Mouse (Mus musculus) limb, embryonic 14.5 days (tissue): ENCODE data around the gene Cpne1. TPM values are rescaled to one million over a fixed set of nuclear protein-coding genes. Genes with fewer than 3 reads are reported as not detected.

Experiments
- ATAC-seq: fragments of 200-750 bp; cut with Nextera tagmentation; 2 replicates; pipeline ENCODE4 v1.8.0; 2017; ENCODE audit warnings: low read depth, moderate number of reproducible peaks, moderate TSS enrichment; ENCODE audit not compliant: low FRiP score
- DNase-seq: peaks from one replicate; pipeline ENCODE4 v3.0.0-alpha.2; 2015; ENCODE audit warnings: low spot score
- H3K27ac ChIP-seq: fragments of 300-500 bp; sonication (generic); replicated peaks from 2 replicates; pipeline ENCODE4 v1.5.1; 2014; ENCODE audit warnings: low read depth, mild to moderate bottlenecking, low read length, moderate library complexity, mixed read lengths
- H3K27me3 ChIP-seq: fragments of 300-500 bp; sonication (generic); 2 replicates; pipeline ENCODE4 v1.6.1; 2014; ENCODE audit warnings: low read length, mixed read lengths; ENCODE audit not compliant: control insufficient read depth, insufficient read depth
- H3K36me3 ChIP-seq: fragments of 300-500 bp; sonication (generic); 2 replicates; pipeline ENCODE4 v1.6.1; 2014; ENCODE audit warnings: mild to moderate bottlenecking, low read length, moderate library complexity, mixed read lengths; ENCODE audit not compliant: control insufficient read depth, insufficient read depth
- H3K4me1 ChIP-seq: fragments of 300-500 bp; sonication (generic); 2 replicates; pipeline ENCODE4 v1.6.1; 2014; ENCODE audit warnings: antibody characterized with exemption, low read length, mixed read lengths; ENCODE audit not compliant: control insufficient read depth, insufficient read depth
- H3K4me2 ChIP-seq: fragments of 300-500 bp; sonication (generic); replicated peaks from 2 replicates; pipeline ENCODE4 v1.6.1; 2014; ENCODE audit warnings: low read depth, mild to moderate bottlenecking, low read length, moderate library complexity; ENCODE audit not compliant: severe bottlenecking
- H3K4me3 ChIP-seq: fragments of 300-500 bp; sonication (generic); replicated peaks from 2 replicates; pipeline ENCODE4 v1.5.1; 2014; ENCODE audit warnings: low read length
- H3K9ac ChIP-seq: fragments of 300-500 bp; sonication (generic); 2 replicates; pipeline ENCODE4 v1.6.1; 2014; ENCODE audit warnings: mild to moderate bottlenecking, low read depth, low read length, moderate library complexity; ENCODE audit not compliant: severe bottlenecking
- H3K9me3 ChIP-seq: fragments of 300-500 bp; sonication (generic); 2 replicates; pipeline ENCODE4 v1.6.1; 2016; ENCODE audit warnings: low read length; ENCODE audit not compliant: control insufficient read depth
- POLR2A ChIP-seq: fragments of 200-500 bp; IDR thresholded peaks from 2 replicates; pipeline ENCODE4 v1.8.0; 2012; ENCODE audit warnings: inconsistent platforms, mild to moderate bottlenecking, moderate library complexity, borderline replicate concordance; ENCODE audit not compliant: insufficient read depth, insufficient read length; ENCODE audit errors: extremely low read depth
- WGBS: fragments of 180-500 bp; shearing (Covaris S2); extraction: QIAGEN DNeasy Blood & Tissue Kit; methylation state at CpG from one replicate; pipeline ENCODE4 v1.1.7; 2014; 5-methylcytosine and 5-hydroxymethylcytosine counted together
- polyA plus RNA-seq, 2 experiments: library from polyadenylated mRNA; depleted of rRNA in 1 of 2; stranded (reverse) in 1 of 2; unstranded in 1 of 2; fragments of >200 nt; fragmentation: Nextera tagmentation in 1 of 2; extraction: Ambion mirVana in 1 of 2; gene quantifications; 2 replicates each; pipeline versions ENCODE4 v1.2.1 to v1.2.3; 2012 to 2014

The Cpne1 gene
- polyA plus RNA-seq, 2 experiments = 37.8 to 90.7 TPM

DNA sequence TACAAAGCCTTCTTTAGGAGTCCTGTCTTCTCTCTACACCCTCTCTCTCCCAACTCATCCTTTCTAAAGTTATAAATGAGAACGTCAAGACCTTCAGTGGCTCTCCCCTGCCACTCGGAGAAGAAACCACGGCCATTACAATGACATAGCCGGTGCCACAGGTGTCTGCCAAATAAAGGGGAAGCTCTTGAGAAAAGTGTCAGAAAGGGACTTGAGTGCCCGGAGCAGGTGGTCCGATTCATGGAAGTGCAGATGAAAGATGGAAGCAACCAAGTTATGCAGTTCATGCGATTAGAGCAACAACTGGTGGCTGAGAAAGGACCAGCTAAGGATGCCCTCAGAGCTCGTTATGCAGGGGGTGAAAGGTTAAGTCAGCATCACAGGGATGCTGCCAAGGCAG is 68.9 kb downstream of the Cpne1 start:
- Histone ChIP-seq H3K4me1 (no peaks in the 10 kb centered on the region), H3K27ac (no peak overlapping the region), H3K36me3 (no peaks in the 10 kb centered on the region), H3K9me3 (no peaks in the 10 kb centered on the region), H3K27me3 (no peaks in the 10 kb centered on the region), H3K4me3 (no peak overlapping the region), H3K4me2 (no peak overlapping the region), H3K9ac (no peak overlapping the region)
- TF ChIP-seq POLR2A = no peak
- no peak for DNase-seq
- no peak for ATAC-seq
- WGBS = 83% methylated on average over 8 of the region's 8 CpGs

DNA sequence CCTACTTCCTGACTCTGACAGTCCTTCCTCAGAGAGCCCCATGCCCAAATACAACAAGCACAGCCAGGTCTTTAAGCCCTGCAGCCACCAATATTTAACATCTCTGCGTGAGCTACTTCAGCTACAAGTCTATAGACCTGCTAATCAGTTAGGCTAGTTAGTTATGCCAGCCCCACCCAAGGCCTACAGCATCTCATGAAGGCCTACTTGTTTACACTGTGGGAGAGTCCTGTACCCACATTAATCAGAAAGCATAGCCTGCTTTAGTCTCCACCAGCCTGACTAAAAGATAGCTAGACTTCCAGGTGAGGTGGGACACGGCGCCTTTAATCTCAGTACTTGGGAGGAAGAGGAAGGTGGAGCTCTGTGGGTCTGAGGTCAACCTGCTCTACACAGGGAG is 72.4 kb downstream of the Cpne1 start:
- H3K4me1 ChIP-seq = no peaks in the 10 kb centered on the region
- DNase-seq = no peak
- no peak for ATAC-seq
- H3K9me3 ChIP-seq = no peaks in the 10 kb centered on the region
- no peak overlapping the region for H3K4me2 ChIP-seq
- no peaks in the 10 kb centered on the region for H3K36me3 ChIP-seq
- no peak for TF ChIP-seq POLR2A
- no peaks in the 10 kb centered on the region for H3K27me3 ChIP-seq
- H3K27ac ChIP-seq = no peak overlapping the region
- H3K9ac ChIP-seq = no peak overlapping the region
- 89% methylated on average over 3 of the region's 3 CpGs for WGBS
- H3K4me3 ChIP-seq = no peak overlapping the region

DNA sequence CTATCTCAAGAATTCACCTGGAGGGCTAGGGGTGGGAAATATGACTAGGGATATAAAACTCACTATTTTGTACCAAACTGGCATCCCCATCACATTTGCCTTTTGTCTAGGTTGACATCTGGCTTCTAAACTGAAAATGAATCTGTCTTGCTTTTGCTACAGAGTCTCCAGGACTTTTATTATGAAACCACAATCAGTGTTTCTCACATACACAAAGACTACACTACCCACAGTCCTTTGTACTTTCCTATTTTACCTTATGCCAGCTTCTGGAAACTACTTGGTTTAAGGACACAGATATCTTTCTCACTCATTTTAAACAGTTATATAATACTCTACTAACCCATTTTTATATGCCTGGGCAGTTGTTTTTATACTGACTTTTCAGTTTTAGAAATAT is 86.3 kb downstream of the Cpne1 start:
- no peak overlapping the region for H3K4me3 ChIP-seq
- TF ChIP-seq POLR2A = no peak

More for the DNA sequence above, 86.3 kb downstream of the Cpne1 start:
- H3K27me3 ChIP-seq = no peaks in the 10 kb centered on the region
- no peaks in the 10 kb centered on the region for H3K9me3 ChIP-seq
- H3K4me1 ChIP-seq = no peaks in the 10 kb centered on the region
- H3K4me2 ChIP-seq = no peak overlapping the region
- H3K9ac ChIP-seq = no peak overlapping the region
- H3K27ac ChIP-seq = no peak overlapping the region
- no peak for DNase-seq
- no peaks in the 10 kb centered on the region for H3K36me3 ChIP-seq
- ATAC-seq = no peak

Other genes with a start within 250 kb of the Cpne1 start
- gene Uqcc1, start 181.7 kb downstream of the Cpne1 start, polyA plus RNA-seq (2012; rRNA removed) = 32.6 and 42.1 TPM in 2 replicates
- 57.2 and 58.5 TPM in 2 replicates for gene Uqcc1, start 181.7 kb downstream of the Cpne1 start, polyA plus RNA-seq (2014; fragmentation: Nextera tagmentation; extraction: Ambion mirVana)
- 0.13 TPM in 1 of 2 replicates, not detected in the other for gene Gm15557, start 171.2 kb downstream of the Cpne1 start, polyA plus RNA-seq (2012; rRNA removed)
- gene Gm15557, start 171.2 kb downstream of the Cpne1 start, polyA plus RNA-seq (2014; fragmentation: Nextera tagmentation; extraction: Ambion mirVana) = 0.17 and 0.18 TPM in 2 replicates
- 40.9 and 58.7 TPM in 2 replicates for gene Gdf5, start 166.6 kb downstream of the Cpne1 start, polyA plus RNA-seq (2012; rRNA removed)
- gene Gdf5, start 166.6 kb downstream of the Cpne1 start, polyA plus RNA-seq (2014; fragmentation: Nextera tagmentation; extraction: Ambion mirVana) = 64.8 and 87.0 TPM in 2 replicates
- 24.5 and 31.3 TPM in 2 replicates for gene Cep250, start 155.5 kb downstream of the Cpne1 start, polyA plus RNA-seq (2012; rRNA removed)
- 19.4 and 20.1 TPM in 2 replicates for gene Cep250, start 155.5 kb downstream of the Cpne1 start, polyA plus RNA-seq (2014; fragmentation: Nextera tagmentation; extraction: Ambion mirVana)
- gene 6430550D23Rik, start 104.0 kb downstream of the Cpne1 start, polyA plus RNA-seq (2012; rRNA removed) = 3.7 and 4.6 TPM in 2 replicates
- 1.9 and 2.6 TPM in 2 replicates for gene 6430550D23Rik, start 104.0 kb downstream of the Cpne1 start, polyA plus RNA-seq (2014; fragmentation: Nextera tagmentation; extraction: Ambion mirVana)
- 261 and 271 TPM in 2 replicates for gene Ergic3, start 103.9 kb downstream of the Cpne1 start, polyA plus RNA-seq (2012; rRNA removed)
- 264 and 273 TPM in 2 replicates for gene Ergic3, start 103.9 kb downstream of the Cpne1 start, polyA plus RNA-seq (2014; fragmentation: Nextera tagmentation; extraction: Ambion mirVana)
- 0.03 and 0.11 TPM in 2 replicates for gene Fer1l4, start 59.0 kb downstream of the Cpne1 start, polyA plus RNA-seq (2012; rRNA removed)
- not detected in 2 replicates for gene Fer1l4, start 59.0 kb downstream of the Cpne1 start, polyA plus RNA-seq (2014; fragmentation: Nextera tagmentation; extraction: Ambion mirVana)
- 5.7 and 7.9 TPM in 2 replicates for gene Spag4, start 46.8 kb downstream of the Cpne1 start, polyA plus RNA-seq (2012; rRNA removed)
- gene Spag4, start 46.8 kb downstream of the Cpne1 start, polyA plus RNA-seq (2014; fragmentation: Nextera tagmentation; extraction: Ambion mirVana) = 2.1 and 3.0 TPM in 2 replicates
- 28.5 and 35.0 TPM in 2 replicates for gene Rbm12, start within 50 bp of the Cpne1 start, polyA plus RNA-seq (2012; rRNA removed)
- 30.6 and 33.3 TPM in 2 replicates for gene Rbm12, start within 50 bp of the Cpne1 start, polyA plus RNA-seq (2014; fragmentation: Nextera tagmentation; extraction: Ambion mirVana)
- 14.4 and 23.3 TPM in 2 replicates for gene Gm28036, start 15.1 kb upstream of the Cpne1 start, polyA plus RNA-seq (2012; rRNA removed)
- 10.9 and 12.8 TPM in 2 replicates for gene Gm28036, start 15.1 kb upstream of the Cpne1 start, polyA plus RNA-seq (2014; fragmentation: Nextera tagmentation; extraction: Ambion mirVana)
- gene Romo1, start 32.1 kb upstream of the Cpne1 start, polyA plus RNA-seq (2012; rRNA removed) = 312 and 331 TPM in 2 replicates
- gene Romo1, start 32.1 kb upstream of the Cpne1 start, polyA plus RNA-seq (2014; fragmentation: Nextera tagmentation; extraction: Ambion mirVana) = 406 and 435 TPM in 2 replicates
- gene Nfs1, start 32.2 kb upstream of the Cpne1 start, polyA plus RNA-seq (2012; rRNA removed) = 36.6 and 36.8 TPM in 2 replicates
- 36.6 and 39.0 TPM in 2 replicates for gene Nfs1, start 32.2 kb upstream of the Cpne1 start, polyA plus RNA-seq (2014; fragmentation: Nextera tagmentation; extraction: Ambion mirVana)
- 251 and 297 TPM in 2 replicates for gene Rbm39, start 68.3 kb upstream of the Cpne1 start, polyA plus RNA-seq (2012; rRNA removed)
- gene Rbm39, start 68.3 kb upstream of the Cpne1 start, polyA plus RNA-seq (2014; fragmentation: Nextera tagmentation; extraction: Ambion mirVana) = 728 and 775 TPM in 2 replicates
- 19.5 and 23.0 TPM in 2 replicates for gene Phf20, start 84.5 kb upstream of the Cpne1 start, polyA plus RNA-seq (2012; rRNA removed)
- gene Phf20, start 84.5 kb upstream of the Cpne1 start, polyA plus RNA-seq (2014; fragmentation: Nextera tagmentation; extraction: Ambion mirVana) = 69.0 and 83.9 TPM in 2 replicates
- 2.0 and 2.2 TPM in 2 replicates for gene Cnbd2, start 200.3 kb upstream of the Cpne1 start, polyA plus RNA-seq (2012; rRNA removed)
- gene Cnbd2, start 200.3 kb upstream of the Cpne1 start, polyA plus RNA-seq (2014; fragmentation: Nextera tagmentation; extraction: Ambion mirVana) = 4.4 and 4.6 TPM in 2 replicates
- 97.7 and 144 TPM in 2 replicates for gene Scand1, start 200.7 kb upstream of the Cpne1 start, polyA plus RNA-seq (2012; rRNA removed)
- 74.1 and 78.7 TPM in 2 replicates for gene Scand1, start 200.7 kb upstream of the Cpne1 start, polyA plus RNA-seq (2014; fragmentation: Nextera tagmentation; extraction: Ambion mirVana)